Mouse (Mus musculus) fibroblast of lung, adult 2 months (primary cell): ENCODE measurements around the gene Aqp2.

ENCODE experiments used
- DNase-seq: peaks from one replicate; pipeline ENCODE4 v3.0.0-alpha.2; 2011; ENCODE audit warnings: low read depth

Gene Aqp2

DNA sequence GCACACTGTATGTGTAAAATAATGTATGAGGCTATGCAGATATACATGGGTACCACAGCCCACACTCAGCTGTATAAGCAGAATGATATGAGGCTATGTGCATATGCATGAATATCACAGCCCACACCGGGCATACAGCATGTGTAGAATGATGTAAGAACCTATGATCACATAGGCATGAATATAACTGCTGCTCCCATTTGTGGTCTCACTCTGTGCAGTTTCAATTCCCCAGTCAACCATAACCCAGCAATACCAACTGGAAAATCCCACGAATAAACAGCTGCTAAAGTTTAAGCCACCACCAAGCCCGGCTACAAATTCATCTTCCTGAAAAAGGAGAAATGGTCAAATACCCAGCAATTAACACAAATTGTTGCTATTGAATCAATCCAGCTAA lies 39.7 kb downstream of the Aqp2 start:
- DNase-seq: no peak

DNA sequence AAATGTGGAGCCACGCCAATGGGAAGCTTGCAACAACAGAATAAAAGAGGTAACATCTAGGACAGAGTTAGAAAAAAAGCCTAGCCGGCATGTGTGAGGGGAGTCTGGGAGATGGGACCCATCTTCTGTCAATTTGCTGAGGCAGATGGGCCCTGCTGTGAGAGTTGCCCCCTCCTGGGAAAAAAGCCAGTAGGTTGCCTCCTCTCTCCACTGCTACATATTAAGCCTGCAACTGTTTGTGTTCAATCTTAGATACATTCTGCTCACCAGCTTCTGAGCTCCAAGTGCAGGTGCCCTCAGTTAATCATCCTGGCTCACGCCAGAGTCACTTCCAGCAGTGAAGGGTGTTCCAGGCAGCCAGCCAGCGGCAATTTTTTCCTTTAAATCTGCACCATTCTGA lies 41.0 kb downstream of the Aqp2 start:
- DNase-seq: no peak

DNA sequence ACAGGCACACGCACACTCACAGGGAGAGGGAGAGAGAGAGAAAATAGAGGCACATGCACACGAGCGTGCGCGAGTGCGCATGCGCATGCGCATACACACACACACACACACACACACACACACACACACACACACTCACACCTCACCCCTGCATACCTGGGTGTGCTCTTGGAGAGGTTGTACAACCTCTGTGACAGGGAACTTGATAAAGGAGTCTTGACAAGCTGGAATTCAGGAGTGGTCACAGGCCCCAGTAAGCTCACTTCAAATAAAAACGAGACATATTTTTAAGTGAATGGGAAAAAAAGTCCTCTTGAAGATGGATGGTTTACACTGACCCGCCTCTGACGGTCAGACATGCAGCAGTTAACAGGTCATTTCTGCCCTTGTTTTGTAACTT lies 43.2 kb downstream of the Aqp2 start:
- DNase-seq: no peak

DNA sequence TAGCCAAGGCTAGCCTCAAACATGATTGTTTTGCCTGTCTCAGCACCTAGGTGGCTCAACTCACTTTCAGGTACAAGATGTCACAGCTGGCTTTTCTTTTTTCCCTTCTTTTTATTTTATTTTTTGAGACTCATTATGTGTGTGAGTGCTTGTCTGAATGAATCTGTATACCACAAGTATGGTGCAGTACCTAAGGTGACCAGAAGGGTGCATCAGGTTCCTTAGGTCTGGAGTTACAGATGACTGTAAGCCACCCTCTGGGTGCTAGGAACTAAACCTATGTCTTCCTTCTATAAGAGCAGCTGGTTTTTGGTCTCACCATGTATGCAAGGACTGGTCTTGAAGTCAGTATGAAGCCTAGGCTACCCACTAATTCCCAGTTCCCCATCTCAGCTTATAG lies 52.8 kb downstream of the Aqp2 start:
- no peak for DNase-seq
